Mouse (Mus musculus) MEL (cell line): Measurements from ENCODE around the gene Cabp4.

Source experiments
- CHD1 ChIP-seq: IDR thresholded peaks from 2 replicates; pipeline ENCODE4 v1.6.1; 2012; ENCODE audit warnings: low read depth, mild to moderate bottlenecking, inconsistent platforms, low read length, improper control_type of control experiment
- E2F4 ChIP-seq: IDR thresholded peaks from 2 replicates; pipeline ENCODE4 v1.6.1; 2011; ENCODE audit warnings: low read depth, low read length, improper control_type of control experiment, borderline replicate concordance
- EP300 ChIP-seq, 2 experiments: IDR thresholded peaks; 2 replicates each; pipeline ENCODE4 v1.6.1; 2011; ENCODE audit warnings: improper control_type of control experiment in 2 of 2, low read length in 2 of 2, low read depth in 1 of 2, mild to moderate bottlenecking in 1 of 2
- JUND ChIP-seq: IDR thresholded peaks from 2 replicates; pipeline ENCODE4 v1.6.1; 2011; ENCODE audit warnings: low read depth, mild to moderate bottlenecking, improper control_type of control experiment, low read length
- MAX ChIP-seq: IDR thresholded peaks from 2 replicates; pipeline ENCODE4 v1.6.1; 2011; ENCODE audit warnings: low read length, improper control_type of control experiment
- MAZ ChIP-seq: IDR thresholded peaks from 2 replicates; pipeline ENCODE4 v1.6.1; 2012; ENCODE audit warnings: low read depth, mild to moderate bottlenecking, inconsistent platforms, low read length, improper control_type of control experiment
- POLR2A ChIP-seq, 2 experiments: IDR thresholded peaks; 2 replicates each; pipeline ENCODE4 v1.6.1; 2011 to 2012; ENCODE audit warnings: low read length in 2 of 2, mild to moderate bottlenecking in 2 of 2, control low read depth in 1 of 2, improper control_type of control experiment in 1 of 2, low read depth in 1 of 2, moderate library complexity in 1 of 2; ENCODE audit not compliant: control insufficient read depth in 1 of 2, insufficient read depth in 1 of 2, poor library complexity in 1 of 2
- ZC3H11A ChIP-seq: IDR thresholded peaks from 2 replicates; pipeline ENCODE4 v1.6.1; 2012; ENCODE audit warnings: low read depth, mild to moderate bottlenecking, inconsistent platforms, low read length, improper control_type of control experiment
- ZMIZ1 ChIP-seq: IDR thresholded peaks from 2 replicates; pipeline ENCODE4 v1.6.1; 2012; ENCODE audit warnings: low read depth, mild to moderate bottlenecking, inconsistent platforms, low read length, improper control_type of control experiment, moderate library complexity

DNA sequence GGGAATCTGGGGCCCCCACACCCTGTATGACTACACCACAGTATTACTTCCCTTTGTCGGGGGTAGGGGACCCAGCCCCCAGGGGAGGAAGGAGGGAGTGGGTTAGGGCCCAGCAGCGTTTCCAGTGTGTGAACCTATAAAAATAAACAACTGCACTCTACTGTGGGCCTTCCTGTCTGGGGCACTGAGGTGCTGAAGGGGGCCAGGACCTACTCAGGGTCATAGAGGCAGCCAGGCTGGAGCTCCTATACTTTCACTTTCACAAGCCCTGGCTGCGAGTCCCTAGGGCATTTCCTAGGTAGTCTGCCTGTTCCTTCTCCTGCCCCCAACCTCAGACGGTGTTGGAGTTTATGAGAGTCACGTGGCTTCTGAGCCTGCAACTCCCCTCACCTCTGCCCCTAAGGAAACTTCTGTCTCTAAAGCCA lies 30.0 kb downstream of the Cabp4 start:
- TF ChIP-seq E2F4: no peak
- no peak for TF ChIP-seq MAZ
- TF ChIP-seq ZMIZ1: no peak
- TF ChIP-seq EP300 (IDR thresholded peaks at IDR 0.05; ENCODE audit: low read depth in 1 of 2, low read length in 2 of 2): no peak
- TF ChIP-seq CHD1: no peak
- no peak for TF ChIP-seq ZC3H11A
- 0 out of 2 replicates have a peak, but pooled peaks have one; percentile 20 for TF ChIP-seq MAX
- no peak for TF ChIP-seq JUND
- 0 out of 4 replicates have a peak, but pooled peaks of 1 of the 2 experiments have one; percentile 11 for TF ChIP-seq POLR2A (IDR thresholded peaks at IDR 0.05; ENCODE audit: control insufficient read depth in 1 of 2, insufficient read depth in 1 of 2, low read depth in 1 of 2, low read length in 2 of 2, poor library complexity in 1 of 2)
